Mouse (Mus musculus): Measurements from ENCODE around the gene Sec61a1. TPM values are rescaled to one million over a fixed set of nuclear protein-coding genes. Genes with fewer than 3 reads are reported as not detected.

Sec61a1 gene
- polyA plus RNA-seq, 1 experiment from 2014 or later, result 223 TPM

- ATAC-seq (ENCODE audit: insufficient number of reproducible peaks, insufficient read depth, low FRiP score, low TSS enrichment, low read depth), result no peak
- Histone ChIP-seq H3K9ac (replicated peaks) (no peak overlapping the region), H3K9me3 (no peaks in the 10 kb centered on the region), H3K36me3 (no peaks in the 10 kb centered on the region), H3K27ac (no peak overlapping the region), H3K4me2 (no peak overlapping the region), H3K4me3 (replicated peaks) (no peak overlapping the region), H3K27me3 (peaks cover 53% of the 10 kb centered on the region), H3K4me1 (replicated peaks) (no peaks in the 10 kb centered on the region)
- WGBS, result 62% methylated on average over 11 of the region's 11 CpGs
These were observed 26.1 kb upstream of the Sec61a1 start for GRCm38 (mm10) chr6:88544644-88545396.

- H3K4me1 ChIP-seq (replicated peaks), result no peaks in the 10 kb centered on the region
- no peaks in the 10 kb centered on the region for H3K9me3 ChIP-seq
- no peak overlapping the region for H3K9ac ChIP-seq (replicated peaks)
- no peak overlapping the region for H3K4me3 ChIP-seq (replicated peaks)
- no peak for ATAC-seq (ENCODE audit: insufficient number of reproducible peaks, insufficient read depth, low FRiP score, low TSS enrichment, low read depth)
- H3K27me3 ChIP-seq, result peaks cover 53% of the 10 kb centered on the region
- no peak overlapping the region for H3K27ac ChIP-seq
- 77% methylated on average over 3 of the region's 3 CpGs for WGBS
- H3K36me3 ChIP-seq, result no peaks in the 10 kb centered on the region
- H3K4me2 ChIP-seq, result no peak overlapping the region
These were observed 25.5 kb upstream of the Sec61a1 start for GRCm38 (mm10) chr6:88544241-88544640.

- H3K36me3 ChIP-seq, result no peaks in the 10 kb centered on the region
- H3K9ac ChIP-seq (replicated peaks), result no peak overlapping the region
- H3K4me3 ChIP-seq (replicated peaks), result no peak overlapping the region
- peaks cover 22% of the 10 kb centered on the region for H3K27me3 ChIP-seq
- H3K27ac ChIP-seq, result no peak overlapping the region
- H3K9me3 ChIP-seq, result no peaks in the 10 kb centered on the region
- 65% methylated on average over 2 of the region's 2 CpGs for WGBS
- H3K4me2 ChIP-seq, result no peak overlapping the region
- no peaks in the 10 kb centered on the region for H3K4me1 ChIP-seq (replicated peaks)
- no peak for ATAC-seq (ENCODE audit: insufficient number of reproducible peaks, insufficient read depth, low FRiP score, low TSS enrichment, low read depth)
These were observed 21.5 kb upstream of the Sec61a1 start for GRCm38 (mm10) chr6:88540093-88540755.

- Histone ChIP-seq H3K27ac (no peak overlapping the region), H3K9ac (replicated peaks) (no peak overlapping the region), H3K4me3 (replicated peaks) (no peak overlapping the region), H3K4me1 (replicated peaks) (no peaks in the 10 kb centered on the region), H3K36me3 (no peaks in the 10 kb centered on the region), H3K9me3 (no peaks in the 10 kb centered on the region), H3K27me3 (peaks cover 4% of the 10 kb centered on the region; the same call in 1 of the 2 replicates), H3K4me2 (no peak overlapping the region)
- no peak for ATAC-seq (ENCODE audit: insufficient number of reproducible peaks, insufficient read depth, low FRiP score, low TSS enrichment, low read depth)
These were observed 11.6 kb upstream of the Sec61a1 start for GRCm38 (mm10) chr6:88530306-88530705.

DNA sequence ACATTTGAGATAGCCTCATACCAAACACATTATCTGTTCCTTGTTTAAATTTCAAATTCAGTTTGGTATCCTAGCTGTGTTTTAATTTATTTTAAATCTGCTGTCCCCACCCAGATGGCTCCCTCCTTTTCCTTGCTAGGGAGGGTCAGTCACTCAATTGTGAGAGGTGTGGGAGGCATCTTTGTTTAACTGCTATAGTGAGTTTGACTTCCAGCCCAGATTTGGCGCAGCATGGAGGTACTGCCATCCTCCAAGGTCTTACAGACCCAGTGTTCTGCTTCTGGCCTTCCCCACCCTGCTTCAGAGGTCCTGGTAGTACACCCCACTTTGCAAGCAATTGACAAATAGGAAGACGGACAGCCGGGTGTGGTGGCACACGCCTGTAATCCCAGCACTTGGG is 5.4 kb upstream of the Sec61a1 start:
- H3K27me3 ChIP-seq, result peaks cover 4% of the 10 kb centered on the region; the same call in 1 of the 2 replicates
- 81% methylated on average over 4 of the region's 4 CpGs for WGBS

GRCm38 (mm10) chr6:88523451-88523850 is 4.7 kb upstream of the Sec61a1 start:
- no peak overlapping the region for H3K27ac ChIP-seq
- peaks cover 5% of the 10 kb centered on the region for H3K4me1 ChIP-seq (replicated peaks)
- H3K4me2 ChIP-seq, result no peak overlapping the region
- H3K36me3 ChIP-seq, result no peaks in the 10 kb centered on the region
- H3K4me3 ChIP-seq (replicated peaks), result no peak overlapping the region
- H3K27me3 ChIP-seq, result peaks cover 4% of the 10 kb centered on the region; the same call in 1 of the 2 replicates
- H3K9me3 ChIP-seq, result no peaks in the 10 kb centered on the region
- WGBS, result 88% methylated on average over 3 of the region's 3 CpGs
- no peak overlapping the region for H3K9ac ChIP-seq (replicated peaks)
- no peak for ATAC-seq (ENCODE audit: insufficient number of reproducible peaks, insufficient read depth, low FRiP score, low TSS enrichment, low read depth)

More for the DNA sequence above, 5.4 kb upstream of the Sec61a1 start:
- no peak overlapping the region for H3K9ac ChIP-seq (replicated peaks)
- no peak overlapping the region for H3K4me2 ChIP-seq
- no peaks in the 10 kb centered on the region for H3K9me3 ChIP-seq
- H3K4me3 ChIP-seq (replicated peaks), result no peak overlapping the region
- peaks cover 5% of the 10 kb centered on the region for H3K4me1 ChIP-seq (replicated peaks)
- H3K36me3 ChIP-seq, result no peaks in the 10 kb centered on the region
- ATAC-seq (ENCODE audit: insufficient number of reproducible peaks, insufficient read depth, low FRiP score, low TSS enrichment, low read depth), result no peak
- H3K27ac ChIP-seq, result no peak overlapping the region

DNA sequence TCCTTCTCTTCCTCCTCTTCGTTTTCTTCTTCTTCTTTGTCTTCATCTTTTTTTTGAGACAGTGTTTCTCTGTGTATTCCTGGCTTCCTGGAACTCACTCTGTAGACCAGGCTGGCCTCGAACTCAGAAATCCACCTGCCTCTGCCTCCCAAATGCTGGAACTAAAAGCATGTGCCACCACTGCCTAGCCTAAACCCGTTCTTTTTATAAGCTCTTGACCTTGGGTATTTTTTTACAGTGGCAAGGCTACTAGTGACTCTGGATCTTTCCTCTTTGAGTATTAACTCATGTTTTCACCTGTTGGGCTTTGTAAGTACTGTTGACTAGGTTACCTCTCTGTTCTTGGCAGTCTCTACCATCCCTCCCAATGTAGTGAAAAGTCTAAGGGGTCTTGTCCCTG is 4.3 kb upstream of the Sec61a1 start:
- H3K36me3 ChIP-seq, result no peaks in the 10 kb centered on the region
- no peak for ATAC-seq (ENCODE audit: insufficient number of reproducible peaks, insufficient read depth, low FRiP score, low TSS enrichment, low read depth)
- no peak overlapping the region for H3K4me3 ChIP-seq (replicated peaks)
- 79% methylated on average over 3 of the region's 3 CpGs for WGBS
- H3K9me3 ChIP-seq, result no peaks in the 10 kb centered on the region
- H3K9ac ChIP-seq (replicated peaks), result no peak overlapping the region
- peaks cover 5% of the 10 kb centered on the region for H3K4me1 ChIP-seq (replicated peaks)
- peaks cover 4% of the 10 kb centered on the region; the same call in 1 of the 2 replicates for H3K27me3 ChIP-seq
- no peak overlapping the region for H3K4me2 ChIP-seq
- no peak overlapping the region for H3K27ac ChIP-seq

DNA sequence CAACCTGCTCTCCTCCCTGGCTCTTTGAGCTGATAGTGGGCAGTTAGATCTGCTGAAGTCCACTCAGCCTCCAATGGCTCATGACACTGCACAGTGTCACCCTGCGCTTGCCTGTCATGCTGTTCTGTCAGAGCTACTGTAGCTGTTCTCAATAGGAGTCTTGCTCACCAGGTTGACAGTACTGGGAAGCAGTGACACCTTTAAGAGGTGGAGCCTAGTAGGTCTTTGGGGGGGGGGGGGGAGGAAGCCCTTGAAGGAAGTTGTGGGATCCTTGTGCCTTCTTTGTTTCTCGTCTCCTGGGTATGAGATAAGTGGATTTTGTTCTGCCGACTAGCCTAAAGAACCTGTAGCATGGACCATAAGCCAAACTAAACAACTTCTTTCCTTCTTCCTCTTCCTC is 3.9 kb upstream of the Sec61a1 start:
- Histone ChIP-seq H3K4me1 (replicated peaks) (peaks cover 5% of the 10 kb centered on the region), H3K9me3 (no peaks in the 10 kb centered on the region), H3K27me3 (peaks cover 4% of the 10 kb centered on the region; the same call in 1 of the 2 replicates), H3K9ac (replicated peaks) (no peak overlapping the region), H3K27ac (no peak overlapping the region), H3K4me3 (replicated peaks) (no peak overlapping the region), H3K4me2 (no peak overlapping the region), H3K36me3 (no peaks in the 10 kb centered on the region)
- 77% methylated on average over 3 of the region's 3 CpGs for WGBS
- ATAC-seq (ENCODE audit: insufficient number of reproducible peaks, insufficient read depth, low FRiP score, low TSS enrichment, low read depth), result no peak

DNA sequence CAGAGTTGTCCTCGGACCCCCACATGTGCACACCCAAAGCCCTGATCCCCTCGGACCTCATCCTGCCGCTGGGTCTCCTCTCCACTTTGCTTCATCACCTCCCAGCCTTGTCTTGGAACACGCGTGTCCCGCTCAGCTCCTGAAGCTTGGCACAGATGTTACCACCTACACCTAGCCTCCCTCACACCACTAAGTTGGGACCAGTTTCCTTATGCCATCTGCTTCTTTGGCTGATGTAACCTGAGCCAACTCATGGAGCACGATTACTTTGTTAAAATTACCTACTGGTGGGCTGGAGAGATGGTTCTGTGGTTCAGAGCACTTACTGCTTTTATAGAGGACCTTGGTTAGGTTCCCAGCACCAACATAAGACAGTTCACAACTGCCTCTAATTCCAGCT is 3.1 kb upstream of the Sec61a1 start:
- no peak for ATAC-seq (ENCODE audit: insufficient number of reproducible peaks, insufficient read depth, low FRiP score, low TSS enrichment, low read depth)
- no peak overlapping the region for H3K4me2 ChIP-seq
- no peak overlapping the region for H3K9ac ChIP-seq (replicated peaks)
- H3K27me3 ChIP-seq, result peaks cover 1% of the 10 kb centered on the region; the same call in 1 of the 2 replicates
- no peak overlapping the region for H3K27ac ChIP-seq
- H3K36me3 ChIP-seq, result peaks cover under 1% of the 10 kb centered on the region; the same call in 1 of the 2 replicates
- peaks cover 10% of the 10 kb centered on the region for H3K4me1 ChIP-seq (replicated peaks)
- H3K4me3 ChIP-seq (replicated peaks), result no peak overlapping the region
- 80% methylated on average over 7 of the region's 7 CpGs for WGBS
- H3K9me3 ChIP-seq, result no peaks in the 10 kb centered on the region

GRCm38 (mm10) chr6:88517701-88518403 is 853 bp downstream of the Sec61a1 start:
- H3K4me2 ChIP-seq, result peak overlapping the region; percentile 92
- ATAC-seq (ENCODE audit: insufficient number of reproducible peaks, insufficient read depth, low FRiP score, low TSS enrichment, low read depth), result no peak
- peak overlapping the region; percentile 95 for H3K4me3 ChIP-seq (replicated peaks)
- WGBS, result 12% methylated on average over 18 of the region's 18 CpGs
- peak overlapping the region; percentile 92 for H3K9ac ChIP-seq (replicated peaks)
- H3K9me3 ChIP-seq, result no peaks in the 10 kb centered on the region
- peak overlapping the region; percentile 64; the same call in 1 of the 2 replicates for H3K27ac ChIP-seq
- H3K27me3 ChIP-seq, result no peaks in the 10 kb centered on the region
- H3K36me3 ChIP-seq, result peaks cover 37% of the 10 kb centered on the region
- H3K4me1 ChIP-seq (replicated peaks), result peaks cover 14% of the 10 kb centered on the region

- H3K36me3 ChIP-seq, result peaks cover 49% of the 10 kb centered on the region
- H3K27me3 ChIP-seq, result no peaks in the 10 kb centered on the region
- H3K4me1 ChIP-seq (replicated peaks), result peaks cover 14% of the 10 kb centered on the region
- 81% methylated on average over 5 of the region's 5 CpGs for WGBS
- H3K27ac ChIP-seq, result no peak overlapping the region
- peak overlapping the region; percentile 44; the same call in 1 of the 2 replicates for H3K9ac ChIP-seq (replicated peaks)
- H3K4me3 ChIP-seq (replicated peaks), result peak overlapping the region; percentile 27
- no peaks in the 10 kb centered on the region for H3K9me3 ChIP-seq
- ATAC-seq (ENCODE audit: insufficient number of reproducible peaks, insufficient read depth, low FRiP score, low TSS enrichment, low read depth), result no peak
- H3K4me2 ChIP-seq, result peak overlapping the region; percentile 92
These were observed 2.0 kb downstream of the Sec61a1 start for GRCm38 (mm10) chr6:88516667-88517066.

All from limb, embryonic 12.5 days (tissue).